Mouse (Mus musculus) liver, adult 2 months (tissue): ENCODE measurements around the gene Ctnnd1.
A peak's percentile ranks its signal among the peaks of the same experiment; 100 is the strongest.

Experiments used
- CTCF ChIP-seq: fragments of 200-500 bp; IDR thresholded peaks from 2 replicates; pipeline ENCODE4 v1.5.1; 2011; ENCODE audit warnings: low read depth, low read length, control low read depth
- POLR2A ChIP-seq: fragments of 200-500 bp; IDR thresholded peaks from 2 replicates; pipeline ENCODE4 v1.6.1; 2011; ENCODE audit warnings: low read length, control low read depth; ENCODE audit not compliant: insufficient read depth; ENCODE audit errors: extremely low read depth

DNA sequence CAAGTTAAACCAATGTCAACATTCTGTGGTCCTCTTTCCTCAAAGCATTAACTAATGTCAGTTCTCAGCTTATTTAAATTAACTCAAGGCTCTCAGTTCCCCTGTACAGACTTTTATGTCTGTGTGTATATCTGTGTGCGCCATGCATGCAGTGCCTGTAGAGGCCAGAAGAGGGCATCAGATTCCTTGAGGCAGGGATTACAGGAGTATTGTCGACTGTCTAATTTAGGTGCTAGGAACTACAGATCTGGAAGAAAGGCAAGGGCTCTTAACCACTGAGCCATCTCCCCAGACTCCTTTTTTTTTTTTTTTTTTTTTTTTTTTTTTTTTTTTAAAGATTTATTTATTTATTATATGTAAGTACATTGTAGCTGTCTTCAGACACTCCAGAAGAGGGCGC is 69.4 kb downstream of the Ctnnd1 start:
- peak; percentile 42; the same call in 1 of the 2 replicates for TF ChIP-seq CTCF
- TF ChIP-seq POLR2A = no peak
